Mouse (Mus musculus) neural tube, embryonic 11.5 days (tissue): ENCODE results near the gene Itgb1. TPM values are rescaled to one million over a fixed set of nuclear protein-coding genes. Genes with fewer than 3 reads are reported as not detected.

ENCODE experiments used
- ATAC-seq: fragments of 200-750 bp; cut with Nextera tagmentation; 2 replicates; pipeline ENCODE4 v1.8.0; 2017; ENCODE audit warnings: moderate number of reproducible peaks, mild to moderate bottlenecking, moderate TSS enrichment, moderate library complexity; ENCODE audit not compliant: insufficient read depth, low FRiP score, low TSS enrichment
- DNase-seq: peaks from one replicate; pipeline ENCODE4 v3.0.0-alpha.2; 2015; ENCODE audit warnings: low spot score
- H3K27ac ChIP-seq: fragments of 300-500 bp; sonication (generic); 2 replicates; pipeline ENCODE4 v1.5.1; 2014; ENCODE audit warnings: low read depth, mild to moderate bottlenecking, low read length
- H3K27me3 ChIP-seq: fragments of 300-500 bp; sonication (generic); 2 replicates; pipeline ENCODE4 v1.6.1; 2014; ENCODE audit warnings: mild to moderate bottlenecking, low read length, mixed read lengths; ENCODE audit not compliant: control insufficient read depth, insufficient read depth
- H3K36me3 ChIP-seq: fragments of 300-500 bp; sonication (generic); 2 replicates; pipeline ENCODE4 v1.6.1; 2014; ENCODE audit warnings: mild to moderate bottlenecking, low read length, moderate library complexity, mixed read lengths; ENCODE audit not compliant: control insufficient read depth, insufficient read depth
- H3K4me1 ChIP-seq: fragments of 300-500 bp; sonication (generic); 2 replicates; pipeline ENCODE4 v1.6.1; 2014; ENCODE audit warnings: low read length, mixed read lengths; ENCODE audit not compliant: control insufficient read depth, insufficient read depth
- H3K4me2 ChIP-seq: fragments of 300-500 bp; sonication (generic); 2 replicates; pipeline ENCODE4 v1.6.1; 2014; ENCODE audit warnings: low read depth, mild to moderate bottlenecking, moderate library complexity
- H3K4me3 ChIP-seq: fragments of 300-500 bp; sonication (generic); 2 replicates; pipeline ENCODE4 v1.5.1; 2014; ENCODE audit warnings: low read depth, low read length
- H3K9ac ChIP-seq: fragments of 300-500 bp; sonication (generic); 2 replicates; pipeline ENCODE4 v1.6.1; 2014; ENCODE audit warnings: mild to moderate bottlenecking, low read length
- H3K9me3 ChIP-seq: fragments of 300-500 bp; sonication (generic); 2 replicates; pipeline ENCODE4 v1.6.1; 2016; ENCODE audit warnings: low read length; ENCODE audit not compliant: control insufficient read depth
- WGBS: fragments of 180-500 bp; shearing (Covaris S2); extraction: QIAGEN DNeasy Blood & Tissue Kit; methylation state at CpG from one replicate; pipeline ENCODE4 v1.1.7; 2014; 5-methylcytosine and 5-hydroxymethylcytosine counted together
- polyA plus RNA-seq: library from polyadenylated mRNA; unstranded; fragments of >200 nt; fragmentation: Nextera tagmentation; extraction: Ambion mirVana; gene quantifications from 2 replicates; pipeline ENCODE4 v1.2.1, GENCODE M21; 2014

Gene Itgb1
- polyA plus RNA-seq, 1 experiment from 2014 or later, result 196 TPM

DNA sequence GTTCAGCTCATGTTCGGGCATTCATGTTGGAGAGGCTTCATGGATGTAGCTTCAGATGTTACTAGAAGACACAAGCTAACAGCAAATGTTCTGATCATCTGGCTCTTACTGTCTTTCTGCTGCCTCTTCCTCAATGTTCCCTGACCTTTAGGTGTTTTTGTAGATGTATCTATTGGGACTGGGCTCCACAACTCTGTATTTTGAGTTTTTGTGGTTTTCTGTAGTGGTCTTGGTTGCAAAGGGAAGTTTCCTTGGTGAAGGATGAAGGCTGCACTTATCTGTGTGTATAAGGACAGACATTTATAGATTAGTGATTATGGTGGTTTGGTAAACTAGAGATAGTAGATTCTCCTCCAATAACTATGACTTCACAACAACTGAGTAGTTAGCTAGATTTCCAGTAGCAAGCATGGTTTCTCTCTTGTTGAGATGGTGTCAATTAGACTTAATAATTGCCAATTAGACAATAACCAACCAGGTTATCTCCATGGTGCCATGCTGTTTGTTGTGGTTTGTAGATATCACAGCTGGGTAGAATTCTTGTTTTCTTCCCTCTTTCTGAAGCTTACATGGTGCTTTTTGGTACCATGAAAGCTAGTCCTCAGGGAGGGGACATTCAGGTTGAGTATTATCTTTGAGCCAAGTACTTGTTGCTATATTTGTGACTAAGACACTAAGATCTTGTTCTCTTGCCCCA is 11.4 kb downstream of the Itgb1 start:
- Histone ChIP-seq H3K4me2 (no peak overlapping the region), H3K9ac (no peak overlapping the region), H3K27ac (no peak overlapping the region), H3K36me3 (no peaks in the 10 kb centered on the region), H3K27me3 (no peaks in the 10 kb centered on the region), H3K9me3 (no peaks in the 10 kb centered on the region), H3K4me1 (no peaks in the 10 kb centered on the region), H3K4me3 (no peak overlapping the region)
- ATAC-seq, result no peak
- 96% methylated on average over 1 of the region's 1 CpGs for WGBS
- no peak for DNase-seq

DNA sequence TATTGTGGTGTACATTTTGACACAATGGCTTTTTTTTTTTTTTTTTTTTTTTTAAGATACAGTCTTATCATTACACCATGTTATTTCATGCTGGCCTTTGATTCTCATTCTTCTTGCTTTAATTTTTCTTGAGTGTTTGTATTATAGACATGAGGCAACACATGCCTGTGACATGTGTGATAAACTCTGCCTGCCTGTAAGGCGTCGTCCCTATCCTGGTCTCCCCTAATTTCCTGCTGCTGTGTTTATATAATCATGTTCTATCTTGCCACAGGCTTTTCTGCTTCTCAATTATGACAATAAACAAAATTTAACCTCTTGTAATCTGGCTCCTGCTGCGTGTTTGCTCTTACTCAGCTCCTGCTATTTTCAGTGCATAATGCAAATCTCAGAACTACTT is 12.5 kb downstream of the Itgb1 start:
- WGBS, result 90% methylated on average over 3 of the region's 3 CpGs
- H3K4me3 ChIP-seq, result no peak overlapping the region
- no peak for DNase-seq
- no peaks in the 10 kb centered on the region for H3K9me3 ChIP-seq
- no peaks in the 10 kb centered on the region for H3K27me3 ChIP-seq
- H3K27ac ChIP-seq, result no peak overlapping the region
- H3K4me1 ChIP-seq, result no peaks in the 10 kb centered on the region
- no peak for ATAC-seq
- H3K4me2 ChIP-seq, result no peak overlapping the region
- H3K36me3 ChIP-seq, result no peaks in the 10 kb centered on the region
- H3K9ac ChIP-seq, result no peak overlapping the region

GRCm38 (mm10) chr8:128704376-128704775 is 18.9 kb downstream of the Itgb1 start:
- no peak overlapping the region for H3K9ac ChIP-seq
- no peaks in the 10 kb centered on the region for H3K4me1 ChIP-seq
- no peak overlapping the region for H3K27ac ChIP-seq
- H3K4me3 ChIP-seq, result no peak overlapping the region
- H3K27me3 ChIP-seq, result no peaks in the 10 kb centered on the region
- no peaks in the 10 kb centered on the region for H3K9me3 ChIP-seq
- no peaks in the 10 kb centered on the region for H3K36me3 ChIP-seq
- ATAC-seq, result no peak
- DNase-seq, result no peak
- WGBS, result 86% methylated on average over 1 of the region's 1 CpGs
- no peak overlapping the region for H3K4me2 ChIP-seq

- no peak overlapping the region for H3K4me2 ChIP-seq
- ATAC-seq (no peak), DNase-seq (no peak)
- H3K36me3 ChIP-seq, result no peaks in the 10 kb centered on the region
- H3K27ac ChIP-seq, result no peak overlapping the region
- no peaks in the 10 kb centered on the region for H3K27me3 ChIP-seq
- no peaks in the 10 kb centered on the region for H3K9me3 ChIP-seq
- 91% methylated on average over 2 of the region's 2 CpGs for WGBS
- H3K9ac ChIP-seq, result no peak overlapping the region
- no peak overlapping the region for H3K4me3 ChIP-seq
- no peaks in the 10 kb centered on the region for H3K4me1 ChIP-seq
These were observed 19.4 kb downstream of the Itgb1 start for GRCm38 (mm10) chr8:128704836-128705235.

DNA sequence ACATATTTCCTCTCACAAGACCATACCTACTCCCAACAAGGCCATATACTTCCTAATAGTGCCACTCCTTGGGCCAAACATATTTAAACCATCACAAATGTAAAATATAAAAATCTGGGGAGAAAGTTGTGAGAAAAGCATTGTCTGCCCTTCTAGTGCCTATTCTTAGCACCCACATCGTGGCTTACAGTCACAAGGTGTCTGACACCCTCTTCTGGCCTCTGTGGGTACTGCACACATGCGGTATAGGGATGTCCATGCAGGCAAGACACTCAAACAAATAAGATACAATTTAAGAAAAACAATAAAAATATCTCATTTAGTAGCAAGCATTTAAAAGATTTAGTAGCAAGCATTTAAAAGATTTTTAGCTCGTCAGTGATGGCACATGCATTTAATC is 23.8 kb downstream of the Itgb1 start:
- H3K4me3 ChIP-seq, result no peak overlapping the region
- H3K27ac ChIP-seq, result no peak overlapping the region
- DNase-seq (peak; percentile 71), ATAC-seq (no peak)
- H3K36me3 ChIP-seq, result peaks cover 11% of the 10 kb centered on the region
- H3K9me3 ChIP-seq, result no peaks in the 10 kb centered on the region
- no peak overlapping the region for H3K9ac ChIP-seq
- no peaks in the 10 kb centered on the region for H3K27me3 ChIP-seq
- H3K4me2 ChIP-seq, result no peak overlapping the region
- no peaks in the 10 kb centered on the region for H3K4me1 ChIP-seq
- 41% methylated on average over 3 of the region's 3 CpGs for WGBS

DNA sequence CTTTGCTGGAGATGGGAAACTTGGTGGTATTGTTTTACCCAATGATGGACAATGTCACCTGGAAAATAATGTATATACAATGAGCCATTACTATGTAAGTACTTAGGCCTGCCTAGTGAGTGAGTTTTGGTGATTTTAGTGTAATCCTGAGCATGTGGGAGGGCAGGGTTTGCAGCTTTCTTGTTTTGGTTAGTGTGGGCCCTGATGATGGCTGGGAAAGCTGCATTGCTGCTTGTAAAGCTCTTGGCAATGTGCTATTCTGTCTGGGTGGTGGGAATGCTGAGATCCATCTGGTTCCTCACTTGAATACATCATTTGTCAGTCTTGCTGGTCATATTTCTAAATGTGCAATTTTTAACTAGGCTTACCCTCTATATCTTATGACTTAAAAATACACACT is 30.7 kb downstream of the Itgb1 start:
- H3K27ac ChIP-seq, result no peak overlapping the region
- no peaks in the 10 kb centered on the region for H3K27me3 ChIP-seq
- peaks cover 9% of the 10 kb centered on the region for H3K36me3 ChIP-seq
- no peak for DNase-seq
- no peak overlapping the region for H3K9ac ChIP-seq
- H3K4me1 ChIP-seq, result no peaks in the 10 kb centered on the region
- H3K9me3 ChIP-seq, result no peaks in the 10 kb centered on the region
- no peak for ATAC-seq
- no peak overlapping the region for H3K4me3 ChIP-seq
- no peak overlapping the region for H3K4me2 ChIP-seq

- ATAC-seq (peak; percentile 52; the same call in 1 of the 2 replicates), DNase-seq (peak; percentile 18)
- no peak overlapping the region for H3K27ac ChIP-seq
- H3K4me2 ChIP-seq, result no peak overlapping the region
- 79% methylated on average over 1 of the region's 1 CpGs for WGBS
- 0 out of 2 replicates have a peak, but pooled peaks cover 2% of the 10 kb centered on the region for H3K36me3 ChIP-seq
- no peaks in the 10 kb centered on the region for H3K9me3 ChIP-seq
- no peak overlapping the region for H3K4me3 ChIP-seq
- no peak overlapping the region for H3K9ac ChIP-seq
- no peaks in the 10 kb centered on the region for H3K27me3 ChIP-seq
- no peaks in the 10 kb centered on the region for H3K4me1 ChIP-seq
These were observed 39.4 kb downstream of the Itgb1 start for GRCm38 (mm10) chr8:128724819-128725218.

DNA sequence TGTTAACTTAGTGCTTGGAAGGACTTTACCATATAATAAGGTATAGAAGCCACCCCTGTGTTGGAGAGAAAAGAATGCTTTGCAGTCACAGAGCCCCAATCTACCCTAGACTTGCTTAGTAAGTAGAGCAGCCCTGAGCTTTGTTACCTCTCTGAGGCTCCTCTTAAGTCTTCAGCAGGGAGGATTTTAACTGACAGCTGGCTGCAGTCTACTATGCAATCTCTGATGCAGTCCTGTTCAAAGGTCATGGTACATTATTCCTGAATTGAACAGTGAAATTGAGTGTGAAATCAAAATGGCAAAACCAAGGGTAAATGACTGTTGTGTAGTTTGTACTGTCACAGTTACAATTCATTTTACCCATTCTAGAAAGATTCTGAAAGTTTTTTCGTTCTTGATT is 41.8 kb downstream of the Itgb1 start:
- Histone ChIP-seq H3K36me3 (0 out of 2 replicates have a peak, but pooled peaks cover 4% of the 10 kb centered on the region), H3K4me1 (no peaks in the 10 kb centered on the region), H3K4me2 (no peak overlapping the region), H3K27me3 (no peaks in the 10 kb centered on the region), H3K27ac (no peak overlapping the region), H3K9me3 (no peaks in the 10 kb centered on the region), H3K9ac (no peak overlapping the region), H3K4me3 (no peak overlapping the region)
- 0 out of 2 replicates have a peak, but pooled peaks have one; percentile 12 for ATAC-seq
- DNase-seq, result no peak
- 69% methylated on average over 1 of the region's 1 CpGs for WGBS

DNA sequence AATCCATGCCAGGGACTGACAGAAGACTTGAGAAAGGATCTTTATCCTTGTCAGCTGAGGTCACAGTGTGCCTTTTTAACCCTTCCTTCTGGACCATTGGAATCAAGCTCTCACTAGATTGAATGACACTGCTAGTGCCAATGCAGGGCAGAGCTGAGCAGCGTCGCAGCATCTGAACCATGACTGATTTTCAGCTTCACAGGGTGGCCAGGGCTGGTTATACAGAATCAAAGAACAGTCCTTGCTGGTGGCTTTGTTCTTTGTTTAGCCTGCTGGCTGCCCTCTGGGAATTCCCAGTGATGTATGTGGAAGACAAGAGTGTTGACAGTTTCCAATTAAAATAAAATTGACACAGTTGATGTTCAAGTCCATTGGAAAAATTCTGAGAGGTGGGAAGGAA is 46.8 kb downstream of the Itgb1 start:
- H3K27ac ChIP-seq, result no peak overlapping the region
- H3K27me3 ChIP-seq, result no peaks in the 10 kb centered on the region
- H3K4me3 ChIP-seq, result no peak overlapping the region
- H3K4me2 ChIP-seq, result no peak overlapping the region
- DNase-seq, result peak; percentile 45
- ATAC-seq, result peak; percentile 78
- no peak overlapping the region for H3K9ac ChIP-seq
- H3K36me3 ChIP-seq, result peaks cover 6% of the 10 kb centered on the region; the same call in 1 of the 2 replicates
- WGBS, result 47% methylated on average over 2 of the region's 2 CpGs
- H3K4me1 ChIP-seq, result no peaks in the 10 kb centered on the region
- no peaks in the 10 kb centered on the region for H3K9me3 ChIP-seq
